Mouse (Mus musculus): ENCODE measurements around the gene Agbl3. TPM values are rescaled to one million over a fixed set of nuclear protein-coding genes. Genes with fewer than 3 reads are reported as not detected.

The Agbl3 gene
- polyA plus RNA-seq, 1 experiment: 2.9 TPM

DNA sequence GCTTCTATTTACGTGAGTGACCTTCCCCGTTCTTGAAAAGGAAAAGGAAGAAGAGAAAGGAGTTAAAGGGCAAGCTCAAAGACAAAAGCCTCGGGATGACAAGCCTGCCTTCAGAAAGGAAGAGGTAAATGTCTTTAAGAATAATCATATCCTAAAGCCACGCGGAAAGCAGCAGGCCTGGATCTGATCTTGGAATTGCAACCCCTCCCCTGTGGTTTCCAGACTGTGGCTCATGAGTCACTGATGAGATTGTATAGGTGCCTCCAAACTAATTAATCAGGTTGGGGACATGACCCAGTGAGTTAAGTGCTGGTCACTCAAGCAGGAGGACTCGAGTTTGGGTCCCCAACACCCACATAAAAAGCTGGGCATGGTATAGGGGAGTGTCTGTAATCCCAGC is 32.4 kb upstream of the Agbl3 start:
- Histone ChIP-seq H3K27ac (ENCODE audit: insufficient read depth, low read length) (no peak overlapping the region), H3K27me3 (ENCODE audit: control insufficient read depth, insufficient read depth, low read length, poor library complexity, severe bottlenecking) (no peaks in the 10 kb centered on the region), H3K4me3 (ENCODE audit: low read depth, low read length) (no peak overlapping the region), H3K9me3 (replicated peaks; ENCODE audit: control insufficient read depth, insufficient read depth, low read length, poor library complexity, severe bottlenecking) (no peaks in the 10 kb centered on the region), H3K9ac (ENCODE audit: low read depth, poor library complexity, severe bottlenecking) (no peak overlapping the region), H3K4me1 (ENCODE audit: control insufficient read depth, insufficient read depth, low read length) (no peaks in the 10 kb centered on the region), H3K36me3 (ENCODE audit: control insufficient read depth, insufficient read depth, low read length, poor library complexity, severe bottlenecking) (no peaks in the 10 kb centered on the region)
- TF ChIP-seq EP300 (IDR thresholded peaks at IDR 0.05; ENCODE audit: insufficient read depth, low read depth, low read length) (no peak), POLR2A (IDR thresholded peaks at IDR 0.05; ENCODE audit: insufficient read depth, low read length) (no peak), CTCF (IDR thresholded peaks at IDR 0.05; ENCODE audit: low read depth, low read length) (no peak)

- Histone ChIP-seq H3K4me1 (ENCODE audit: control insufficient read depth, insufficient read depth, low read length) (no peaks in the 10 kb centered on the region), H3K36me3 (ENCODE audit: control insufficient read depth, insufficient read depth, low read length, poor library complexity, severe bottlenecking) (no peaks in the 10 kb centered on the region), H3K27me3 (ENCODE audit: control insufficient read depth, insufficient read depth, low read length, poor library complexity, severe bottlenecking) (no peaks in the 10 kb centered on the region), H3K9me3 (replicated peaks; ENCODE audit: control insufficient read depth, insufficient read depth, low read length, poor library complexity, severe bottlenecking) (no peaks in the 10 kb centered on the region), H3K4me3 (ENCODE audit: low read depth, low read length) (no peak overlapping the region), H3K9ac (ENCODE audit: low read depth, poor library complexity, severe bottlenecking) (no peak overlapping the region), H3K27ac (ENCODE audit: insufficient read depth, low read length) (no peak overlapping the region)
- TF ChIP-seq EP300 (IDR thresholded peaks at IDR 0.05; ENCODE audit: insufficient read depth, low read depth, low read length) (no peak), POLR2A (IDR thresholded peaks at IDR 0.05; ENCODE audit: insufficient read depth, low read length) (no peak), CTCF (IDR thresholded peaks at IDR 0.05; ENCODE audit: low read depth, low read length) (no peak)
These were observed 31.7 kb upstream of the Agbl3 start for GRCm38 (mm10) chr6:34748566-34748965.

- H3K36me3 ChIP-seq (ENCODE audit: control insufficient read depth, insufficient read depth, low read length, poor library complexity, severe bottlenecking): no peaks in the 10 kb centered on the region
- no peaks in the 10 kb centered on the region for H3K4me1 ChIP-seq (ENCODE audit: control insufficient read depth, insufficient read depth, low read length)
- H3K4me3 ChIP-seq (ENCODE audit: low read depth, low read length): no peak overlapping the region
- no peaks in the 10 kb centered on the region for H3K9me3 ChIP-seq (replicated peaks; ENCODE audit: control insufficient read depth, insufficient read depth, low read length, poor library complexity, severe bottlenecking)
- H3K27me3 ChIP-seq (ENCODE audit: control insufficient read depth, insufficient read depth, low read length, poor library complexity, severe bottlenecking): no peaks in the 10 kb centered on the region
- no peak overlapping the region for H3K27ac ChIP-seq (ENCODE audit: insufficient read depth, low read length)
- no peak for TF ChIP-seq POLR2A (IDR thresholded peaks at IDR 0.05; ENCODE audit: insufficient read depth, low read length)
- TF ChIP-seq EP300 (IDR thresholded peaks at IDR 0.05; ENCODE audit: insufficient read depth, low read depth, low read length): no peak
- no peak for TF ChIP-seq CTCF (IDR thresholded peaks at IDR 0.05; ENCODE audit: low read depth, low read length)
- H3K9ac ChIP-seq (ENCODE audit: low read depth, poor library complexity, severe bottlenecking): no peak overlapping the region
These were observed 30.7 kb upstream of the Agbl3 start for GRCm38 (mm10) chr6:34749526-34749925.

GRCm38 (mm10) chr6:34750487-34751120 is 29.6 kb upstream of the Agbl3 start:
- Histone ChIP-seq H3K27ac (ENCODE audit: insufficient read depth, low read length) (no peak overlapping the region), H3K9ac (ENCODE audit: low read depth, poor library complexity, severe bottlenecking) (no peak overlapping the region), H3K36me3 (ENCODE audit: control insufficient read depth, insufficient read depth, low read length, poor library complexity, severe bottlenecking) (no peaks in the 10 kb centered on the region), H3K4me1 (ENCODE audit: control insufficient read depth, insufficient read depth, low read length) (no peaks in the 10 kb centered on the region), H3K27me3 (ENCODE audit: control insufficient read depth, insufficient read depth, low read length, poor library complexity, severe bottlenecking) (no peaks in the 10 kb centered on the region), H3K4me3 (ENCODE audit: low read depth, low read length) (no peak overlapping the region), H3K9me3 (replicated peaks; ENCODE audit: control insufficient read depth, insufficient read depth, low read length, poor library complexity, severe bottlenecking) (no peaks in the 10 kb centered on the region)
- TF ChIP-seq POLR2A (IDR thresholded peaks at IDR 0.05; ENCODE audit: insufficient read depth, low read length) (no peak), EP300 (IDR thresholded peaks at IDR 0.05; ENCODE audit: insufficient read depth, low read depth, low read length) (no peak), CTCF (IDR thresholded peaks at IDR 0.05; ENCODE audit: low read depth, low read length) (no peak)

DNA sequence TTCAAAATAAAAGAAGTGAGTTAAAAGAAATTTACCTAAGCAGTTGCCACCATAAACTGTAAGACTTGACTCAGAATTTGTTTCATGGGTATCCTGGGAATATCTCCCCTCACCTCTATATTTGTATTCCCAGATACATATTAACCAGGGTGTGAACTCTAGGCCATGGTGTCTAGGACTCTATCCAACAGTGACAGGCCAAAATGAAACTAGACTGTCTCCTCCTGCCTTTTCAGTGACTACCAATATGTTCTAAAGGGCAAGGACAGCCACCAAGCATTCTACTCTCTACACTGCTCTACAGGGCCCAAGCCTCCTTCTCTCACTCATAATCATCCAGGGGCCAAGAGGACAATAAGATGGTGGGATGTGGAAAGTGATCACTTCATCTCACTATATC is 28.6 kb upstream of the Agbl3 start:
- Histone ChIP-seq H3K4me1 (ENCODE audit: control insufficient read depth, insufficient read depth, low read length) (no peaks in the 10 kb centered on the region), H3K27me3 (ENCODE audit: control insufficient read depth, insufficient read depth, low read length, poor library complexity, severe bottlenecking) (no peaks in the 10 kb centered on the region), H3K9ac (ENCODE audit: low read depth, poor library complexity, severe bottlenecking) (no peak overlapping the region), H3K9me3 (replicated peaks; ENCODE audit: control insufficient read depth, insufficient read depth, low read length, poor library complexity, severe bottlenecking) (no peaks in the 10 kb centered on the region), H3K36me3 (ENCODE audit: control insufficient read depth, insufficient read depth, low read length, poor library complexity, severe bottlenecking) (no peaks in the 10 kb centered on the region), H3K27ac (ENCODE audit: insufficient read depth, low read length) (no peak overlapping the region), H3K4me3 (ENCODE audit: low read depth, low read length) (no peak overlapping the region)
- TF ChIP-seq POLR2A (IDR thresholded peaks at IDR 0.05; ENCODE audit: insufficient read depth, low read length) (no peak), CTCF (IDR thresholded peaks at IDR 0.05; ENCODE audit: low read depth, low read length) (no peak), EP300 (IDR thresholded peaks at IDR 0.05; ENCODE audit: insufficient read depth, low read depth, low read length) (no peak)

GRCm38 (mm10) chr6:34754448-34754847 is 25.8 kb upstream of the Agbl3 start:
- H3K36me3 ChIP-seq (ENCODE audit: control insufficient read depth, insufficient read depth, low read length, poor library complexity, severe bottlenecking): no peaks in the 10 kb centered on the region
- no peak overlapping the region for H3K27ac ChIP-seq (ENCODE audit: insufficient read depth, low read length)
- no peaks in the 10 kb centered on the region for H3K27me3 ChIP-seq (ENCODE audit: control insufficient read depth, insufficient read depth, low read length, poor library complexity, severe bottlenecking)
- no peaks in the 10 kb centered on the region for H3K4me1 ChIP-seq (ENCODE audit: control insufficient read depth, insufficient read depth, low read length)
- no peak for TF ChIP-seq CTCF (IDR thresholded peaks at IDR 0.05; ENCODE audit: low read depth, low read length)
- no peak for TF ChIP-seq POLR2A (IDR thresholded peaks at IDR 0.05; ENCODE audit: insufficient read depth, low read length)
- TF ChIP-seq EP300 (IDR thresholded peaks at IDR 0.05; ENCODE audit: insufficient read depth, low read depth, low read length): no peak
- H3K9me3 ChIP-seq (replicated peaks; ENCODE audit: control insufficient read depth, insufficient read depth, low read length, poor library complexity, severe bottlenecking): peaks cover 2% of the 10 kb centered on the region; the same call in 1 of the 2 replicates
- H3K9ac ChIP-seq (ENCODE audit: low read depth, poor library complexity, severe bottlenecking): no peak overlapping the region
- no peak overlapping the region for H3K4me3 ChIP-seq (ENCODE audit: low read depth, low read length)

All from ES-Bruce4 (cell line).